Mouse (Mus musculus): ENCODE data around the gene Gng7.
A peak's percentile ranks its signal among the peaks of the same experiment; 100 is the strongest.

The Gng7 gene

DNA sequence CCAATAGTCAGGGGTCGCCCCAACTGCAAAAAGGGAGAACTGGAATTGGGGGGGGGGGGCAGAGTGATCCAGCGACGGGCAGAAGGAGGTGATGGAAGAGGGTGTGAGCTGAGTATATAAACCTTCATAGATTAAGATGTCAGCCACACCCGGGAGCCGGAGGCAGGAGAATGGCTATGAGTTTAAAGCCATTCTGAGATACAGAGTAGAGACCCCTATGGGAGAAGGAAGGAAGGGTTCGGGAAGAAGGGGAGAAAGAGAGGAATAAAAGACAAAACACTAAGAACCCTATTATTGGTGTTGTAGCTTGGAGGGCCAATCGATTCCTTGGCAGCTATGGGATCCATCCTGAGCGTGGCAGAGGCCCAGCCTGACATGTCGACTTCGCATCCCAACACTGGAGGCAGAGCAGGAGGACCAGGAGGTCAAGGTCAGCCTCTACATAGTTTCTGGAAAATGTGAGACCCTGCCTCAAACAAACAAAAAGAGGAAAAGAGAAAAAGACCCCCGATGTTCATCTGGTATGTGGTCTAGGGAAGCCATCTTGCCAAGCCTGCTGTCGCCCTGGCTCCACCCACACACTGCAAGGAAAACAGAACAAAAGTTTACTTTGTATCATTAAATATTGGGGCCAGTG, 11.0 kb upstream of the Gng7 start, which contains the start of gene Diras1:
TSS of gene Diras1 (minus strand) at position 24 of the 637 bp plus-strand sequence.
- DNase-seq (ENCODE audit: low read depth, low spot score) = no peak

DNA sequence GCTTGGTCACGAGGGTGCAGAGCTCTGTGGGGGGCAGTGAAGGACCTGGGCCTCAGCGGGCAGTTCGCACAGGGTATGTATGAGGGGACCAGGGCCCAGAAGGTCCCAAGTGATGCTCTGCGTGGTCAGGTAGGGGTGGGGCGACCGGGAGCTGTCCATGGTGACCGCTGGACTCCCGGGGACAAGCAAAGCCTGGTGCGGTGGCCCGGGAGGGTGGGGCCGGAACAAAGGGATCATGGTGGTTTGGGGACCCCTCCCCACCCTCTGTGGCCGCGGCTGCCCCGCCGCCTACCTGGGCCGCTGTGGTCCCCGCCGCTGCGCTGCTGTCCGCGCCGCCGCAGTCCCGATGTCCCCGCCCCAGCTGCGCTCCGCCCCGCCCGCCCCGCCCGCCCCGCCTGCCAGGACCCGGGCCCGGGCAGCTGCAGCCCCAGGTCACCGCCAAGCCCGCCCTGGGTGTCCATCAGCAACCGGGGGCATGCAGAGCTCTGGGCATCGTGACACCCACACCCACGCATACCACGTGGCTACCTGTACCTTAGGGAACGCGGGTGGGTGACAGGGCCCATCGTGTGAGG, 10.4 kb upstream of the Gng7 start:
- DNase-seq (ENCODE audit: low read depth, low spot score) = no peak

DNA sequence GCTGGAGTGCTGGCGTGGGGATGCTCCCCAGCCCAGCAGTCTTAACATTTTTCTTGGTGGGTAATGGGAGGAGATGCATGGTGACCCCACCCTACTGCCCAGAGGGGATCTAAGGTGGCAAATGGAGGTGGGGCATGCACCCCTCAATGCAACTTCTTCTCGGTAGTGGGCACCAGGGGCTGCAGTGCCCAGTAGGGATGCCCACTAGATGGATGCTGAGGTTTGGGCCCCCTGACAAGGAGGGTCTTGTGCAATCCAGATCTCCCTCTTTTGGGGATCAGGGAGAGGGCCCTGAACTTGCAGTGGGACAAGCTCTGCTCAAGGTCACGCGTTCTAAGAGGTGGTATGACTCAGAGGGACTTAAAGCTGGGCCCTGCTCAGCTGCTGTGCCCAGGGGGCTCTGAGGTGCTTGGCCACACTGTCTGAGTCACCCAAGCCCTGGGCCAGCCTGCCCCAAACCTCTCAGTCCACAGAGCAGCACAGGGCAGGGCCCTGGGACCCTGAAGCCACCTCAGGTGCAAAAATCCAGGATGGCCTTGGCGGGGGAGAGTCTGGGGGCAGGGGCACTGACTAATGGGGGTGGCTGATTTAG, 9.7 kb upstream of the Gng7 start:
- DNase-seq (ENCODE audit: low read depth, low spot score) = no peak

DNA sequence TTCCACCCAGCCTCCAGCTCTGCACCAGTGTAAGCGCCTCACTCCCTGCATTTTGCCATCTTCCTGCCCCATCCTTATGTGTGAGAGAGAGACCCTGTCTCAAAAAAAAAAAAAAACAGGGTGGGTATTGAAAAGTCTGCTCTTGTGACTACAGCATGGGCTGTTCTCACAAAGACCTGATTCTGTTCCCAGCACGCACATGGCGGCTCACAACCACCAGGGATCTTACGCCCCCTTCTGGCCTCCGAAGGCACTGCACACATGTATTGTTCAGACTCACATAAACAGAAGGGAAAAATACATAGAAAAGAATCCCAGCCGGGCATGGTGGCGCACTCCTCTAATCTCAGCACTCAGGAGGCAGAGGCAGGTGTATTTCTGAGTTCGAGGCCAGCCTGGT, 8.0 kb upstream of the Gng7 start:
- DNase-seq (ENCODE audit: low read depth, low spot score) = peak; percentile 93

DNA sequence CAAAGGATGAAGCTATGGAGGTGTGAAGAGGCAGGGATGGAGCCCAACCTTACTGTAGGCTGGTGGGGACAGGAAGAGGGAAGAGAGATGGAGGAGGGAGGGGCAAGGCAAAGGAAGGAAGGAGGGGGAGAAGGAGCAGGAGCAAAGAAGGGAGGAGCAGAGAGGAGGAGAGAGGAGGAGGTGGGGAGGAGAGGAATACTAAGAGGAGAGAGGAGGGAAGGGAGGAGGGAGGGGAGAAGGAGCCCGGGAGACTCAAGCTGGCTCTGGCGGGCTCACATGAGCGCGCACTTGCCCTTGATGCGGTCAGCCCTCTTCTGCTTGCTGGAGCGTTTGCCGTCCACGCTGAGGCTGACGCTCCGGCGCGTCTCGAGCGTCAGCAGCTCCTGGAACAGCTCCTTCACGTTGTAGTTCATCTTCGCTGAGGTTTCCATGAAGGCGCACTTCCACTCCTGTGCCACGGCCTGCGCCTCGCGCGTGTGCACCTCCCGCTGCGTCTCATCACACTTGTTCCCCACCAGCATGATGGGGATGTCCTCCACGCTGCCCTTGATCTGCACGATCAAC, 6.9 kb upstream of the Gng7 start:
- DNase-seq (ENCODE audit: low read depth, low spot score) = peak; percentile 61

DNA sequence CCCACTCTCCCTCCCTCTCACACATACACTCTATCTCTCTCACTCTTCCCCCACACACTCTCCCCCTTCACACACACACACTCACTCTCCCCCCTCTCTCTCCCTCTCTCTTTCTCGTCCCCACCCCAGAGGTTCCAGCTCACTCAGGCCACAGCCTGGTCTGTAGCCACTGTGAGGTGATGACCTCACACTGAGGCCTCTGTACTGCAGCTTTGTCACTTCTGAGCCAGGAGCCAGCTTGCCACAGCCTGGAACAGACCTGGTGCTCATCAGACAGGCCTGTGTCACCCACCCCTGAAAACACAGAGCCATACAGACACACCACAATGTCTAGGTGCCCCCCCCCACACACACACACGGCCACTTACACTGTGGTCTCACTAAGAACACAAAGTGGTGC, 5.5 kb upstream of the Gng7 start:
- no peak for DNase-seq (ENCODE audit: low read depth, low spot score)

DNA sequence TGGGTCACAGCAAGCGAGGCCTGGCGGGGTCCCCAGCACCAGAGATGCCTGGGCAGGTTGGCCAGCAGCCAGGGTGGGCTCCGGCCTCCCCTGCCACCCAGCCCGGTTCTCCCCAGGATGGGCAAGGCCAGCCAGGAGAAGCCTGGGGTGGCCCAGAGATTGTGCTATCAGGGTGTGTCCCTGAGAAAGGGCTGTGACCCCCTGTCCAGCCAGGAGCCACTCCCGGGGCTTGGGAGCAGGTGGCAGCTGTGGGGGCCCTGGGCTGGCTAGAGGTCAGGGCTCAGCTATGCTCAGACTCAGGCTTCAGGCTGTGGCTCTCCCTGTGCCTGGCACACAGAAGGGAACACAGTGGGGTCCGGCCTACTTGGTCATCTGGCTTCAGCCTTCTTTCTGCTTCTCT, 4.9 kb upstream of the Gng7 start:
- no peak for DNase-seq (ENCODE audit: low read depth, low spot score)

DNA sequence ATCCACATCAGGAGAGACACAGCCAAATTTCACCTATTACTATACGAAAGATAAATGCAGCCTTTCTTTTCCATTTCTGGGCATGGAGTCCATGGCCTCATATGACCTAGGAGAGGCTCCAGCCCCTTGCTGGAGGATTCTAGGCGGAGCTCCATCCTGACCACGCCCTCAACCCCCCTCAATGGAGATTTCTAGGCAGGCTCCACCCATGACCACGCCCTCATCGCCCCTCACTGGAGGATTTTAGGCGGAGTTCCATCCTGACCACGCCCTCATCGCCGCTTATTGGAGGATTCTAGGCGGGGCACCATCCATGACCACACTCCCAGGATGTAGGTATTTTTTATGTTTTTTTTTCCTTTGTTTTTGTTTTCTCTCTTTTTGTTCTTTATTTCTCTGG, 3.6 kb upstream of the Gng7 start:
- DNase-seq (ENCODE audit: low read depth, low spot score) = peak; percentile 96

DNA sequence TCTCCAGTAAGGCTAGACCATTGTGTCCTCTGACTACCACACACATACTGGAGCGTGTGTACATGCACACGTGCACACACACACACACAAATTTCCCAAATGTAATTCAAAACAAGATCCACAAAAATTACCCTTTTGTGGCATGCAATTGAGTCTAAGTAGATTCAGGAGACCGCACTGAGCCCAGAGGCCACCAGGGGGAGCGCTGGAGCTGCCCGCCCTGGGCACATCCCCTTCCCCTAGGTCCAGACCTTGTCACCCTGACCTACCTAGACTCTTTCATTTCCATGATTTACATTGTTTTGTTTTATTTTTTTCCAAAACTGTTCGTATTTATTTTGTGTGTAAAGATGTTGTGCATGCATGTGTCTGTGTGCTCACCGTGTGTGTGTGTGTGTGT, 1.9 kb upstream of the Gng7 start:
- DNase-seq (ENCODE audit: low read depth, low spot score) = peak; percentile 72

DNA sequence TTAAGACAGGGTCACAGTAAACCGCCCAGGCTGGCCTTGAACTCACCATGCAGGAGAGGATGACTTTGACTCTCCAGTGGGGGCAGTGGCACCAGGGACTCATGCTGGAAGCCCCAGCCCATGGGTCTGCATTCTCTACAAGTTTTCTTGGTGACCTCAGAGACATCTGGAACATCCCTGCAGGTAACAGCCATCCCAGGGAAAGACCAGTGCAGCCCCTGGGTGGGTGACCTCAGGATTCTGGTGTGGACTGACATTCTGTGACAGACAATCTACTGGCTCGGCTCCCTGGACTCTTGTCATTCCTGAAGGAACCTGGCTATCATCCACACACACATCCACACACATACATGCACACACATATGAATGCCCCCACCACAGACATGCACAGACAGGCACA, 921 bp upstream of the Gng7 start:
- no peak for DNase-seq (ENCODE audit: low read depth, low spot score)

DNA sequence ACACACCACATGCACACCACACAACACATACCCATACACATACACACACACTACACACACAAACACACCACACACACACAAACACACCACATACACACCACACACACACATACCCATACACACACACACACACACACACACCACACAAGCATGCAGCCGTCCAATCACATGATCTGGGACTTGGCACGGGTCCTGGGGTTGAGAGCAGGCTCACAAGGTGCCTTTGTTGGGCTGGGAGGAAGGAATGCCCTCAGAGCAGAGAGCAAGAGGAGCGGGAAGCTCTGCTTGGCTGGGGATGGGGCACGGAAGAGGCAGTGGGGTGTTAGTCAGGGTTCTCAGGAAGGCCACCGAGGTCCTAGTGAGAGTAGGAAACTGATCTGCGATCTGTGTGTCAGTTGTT, 3.9 kb downstream of the Gng7 start:
- DNase-seq (ENCODE audit: low read depth, low spot score) = no peak

DNA sequence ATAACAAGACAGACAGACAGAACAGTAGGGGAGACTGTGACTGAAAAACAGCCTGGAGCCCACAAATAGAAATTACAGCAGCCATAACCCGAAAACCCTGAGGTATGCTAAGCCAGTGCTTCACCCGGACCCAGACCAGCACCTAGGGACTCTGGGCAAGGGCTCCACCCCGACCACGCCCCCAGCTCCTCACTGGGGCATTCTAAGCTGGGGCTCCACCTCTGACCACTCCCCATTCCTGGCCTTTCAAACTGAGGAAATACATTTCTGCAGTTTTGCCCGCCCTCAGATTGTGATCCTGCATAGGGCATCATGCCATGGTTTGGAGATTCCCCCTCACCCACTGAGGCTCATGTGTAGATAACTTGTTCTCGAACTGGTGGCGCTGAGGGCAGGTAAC, 7.5 kb downstream of the Gng7 start:
- peak; percentile 77 for DNase-seq (ENCODE audit: low read depth, low spot score)

DNA sequence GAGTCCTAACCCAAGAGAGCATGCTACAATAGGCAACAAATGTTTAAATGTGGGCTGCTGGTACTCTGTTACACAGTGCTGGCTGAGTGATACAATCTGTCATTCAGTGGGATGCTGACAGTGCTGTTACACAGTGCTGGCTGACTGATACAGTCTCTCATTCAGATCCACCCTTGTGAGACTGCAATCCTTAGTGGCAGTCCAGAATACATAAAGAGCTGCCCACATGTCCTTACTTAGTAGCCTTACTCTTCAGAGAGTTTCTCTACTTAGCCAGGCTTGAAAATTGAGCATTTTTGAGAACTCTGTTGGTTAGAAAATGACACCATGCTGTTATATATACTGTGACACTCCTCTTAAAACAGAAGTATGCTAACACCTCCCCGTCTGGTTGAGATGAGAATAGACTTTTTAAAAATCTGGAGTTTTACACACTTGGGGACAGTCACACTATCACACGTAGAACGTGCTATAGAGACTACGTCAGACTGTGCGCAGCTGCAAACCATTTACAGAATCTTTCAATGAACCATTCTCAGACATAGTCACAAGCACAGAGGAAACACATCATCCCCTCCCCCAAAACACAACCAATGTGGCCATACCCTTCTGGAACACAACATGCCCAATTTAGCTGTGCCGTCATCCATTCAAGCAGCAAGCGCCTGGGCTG, 8.6 kb downstream of the Gng7 start:
- no peak for DNase-seq (ENCODE audit: low read depth, low spot score)

DNA sequence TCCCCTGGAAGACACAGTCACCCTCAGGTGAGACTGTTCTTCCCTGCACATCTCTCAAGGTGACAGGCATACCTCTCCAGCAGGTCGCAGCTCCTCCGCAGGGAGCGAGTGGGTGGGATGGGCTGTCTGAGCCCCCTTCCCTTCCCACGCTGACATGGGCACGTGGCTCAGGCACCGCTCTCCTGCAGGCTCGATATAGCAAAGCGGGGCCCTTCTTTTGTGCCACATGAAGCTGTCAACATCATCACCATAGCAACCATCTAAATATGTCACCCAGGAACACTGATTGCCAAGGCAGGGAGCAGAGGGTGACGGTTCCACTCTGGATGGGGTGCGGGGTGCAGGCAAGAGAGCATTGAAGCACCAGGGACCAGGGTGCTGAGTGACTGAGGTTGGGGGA, 13.6 kb downstream of the Gng7 start:
- DNase-seq (ENCODE audit: low read depth, low spot score) = no peak

DNA sequence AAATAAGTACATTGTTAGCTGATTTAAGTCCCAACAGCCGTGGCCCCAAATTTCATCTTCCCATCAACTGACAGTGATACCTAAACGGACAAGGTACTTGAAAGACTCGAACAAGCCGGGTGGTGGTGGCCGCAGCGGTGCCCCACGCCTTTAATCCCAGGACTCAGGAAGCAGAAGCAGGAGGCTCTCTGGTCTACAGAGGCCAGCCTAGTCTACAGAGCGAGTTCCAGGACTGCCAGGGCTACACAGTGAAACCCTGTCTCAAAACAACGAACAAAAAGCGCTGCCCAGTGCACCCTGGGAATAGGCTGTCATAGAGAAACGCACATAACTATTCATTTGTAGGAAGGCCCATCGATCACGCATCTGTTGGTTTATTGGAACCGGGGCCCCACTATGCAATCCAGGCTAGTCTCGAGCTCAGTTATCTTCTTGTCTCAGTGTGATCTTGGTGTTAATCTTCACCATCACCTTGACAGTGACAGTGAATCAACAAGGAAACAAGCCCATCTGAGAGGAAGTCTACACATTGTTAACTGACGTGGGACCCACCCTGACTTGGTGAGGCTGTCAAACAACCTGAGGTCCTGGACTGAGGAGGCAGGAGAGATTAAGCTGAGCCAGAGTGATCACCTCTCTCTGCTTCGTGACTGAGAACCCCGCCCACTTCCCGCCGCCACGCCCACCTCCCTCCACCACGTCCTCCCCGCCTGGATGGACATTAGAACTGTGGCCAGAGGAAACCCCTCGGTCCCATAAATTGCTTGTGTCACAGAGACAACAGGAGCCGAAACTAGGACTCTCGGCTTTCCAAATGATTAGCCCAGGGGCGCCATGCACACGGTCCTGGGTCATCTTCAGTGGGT, 14.3 kb downstream of the Gng7 start:
- DNase-seq (ENCODE audit: low read depth, low spot score) = no peak

DNA sequence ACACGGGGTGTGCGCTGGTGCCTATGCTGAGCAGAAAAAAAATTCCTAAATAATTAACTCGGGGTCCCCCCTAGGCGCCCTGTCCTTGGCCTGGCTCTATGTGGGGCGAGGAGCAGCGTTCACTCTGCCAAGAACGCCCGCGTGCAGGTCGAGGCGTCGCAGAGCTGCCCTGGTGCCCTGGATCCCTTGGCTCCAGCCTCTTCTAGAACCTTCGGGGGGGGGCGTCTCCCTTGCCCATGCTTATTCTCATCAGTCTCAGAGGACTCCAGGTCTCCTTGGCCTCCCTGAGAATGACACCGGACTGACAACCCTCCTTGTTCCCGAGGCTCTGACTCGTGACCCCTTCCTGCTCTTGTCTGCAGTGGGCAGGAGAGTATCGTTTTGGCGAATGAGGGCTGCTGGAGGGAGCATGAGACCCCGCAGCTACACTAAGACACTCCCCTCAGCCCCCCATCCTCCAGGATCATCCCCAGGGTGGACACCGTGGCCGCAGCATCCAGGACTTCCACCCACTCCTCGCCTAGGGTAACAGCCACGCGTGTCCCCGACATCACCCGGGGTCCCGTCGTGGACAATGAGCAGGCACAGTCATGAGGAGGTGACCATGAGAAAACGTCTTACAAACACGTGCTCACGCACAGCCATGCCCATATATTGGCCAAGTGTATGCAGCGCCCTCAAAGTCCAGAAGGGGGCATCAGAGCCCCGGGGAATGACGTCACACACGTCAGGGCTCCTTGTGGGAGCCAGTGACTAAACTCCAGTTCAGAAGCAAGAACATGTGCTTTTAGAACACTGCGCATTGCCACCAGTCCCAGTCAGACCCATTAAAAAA, 15.2 kb downstream of the Gng7 start:
- peak; percentile 90 for DNase-seq (ENCODE audit: low read depth, low spot score)

DNA sequence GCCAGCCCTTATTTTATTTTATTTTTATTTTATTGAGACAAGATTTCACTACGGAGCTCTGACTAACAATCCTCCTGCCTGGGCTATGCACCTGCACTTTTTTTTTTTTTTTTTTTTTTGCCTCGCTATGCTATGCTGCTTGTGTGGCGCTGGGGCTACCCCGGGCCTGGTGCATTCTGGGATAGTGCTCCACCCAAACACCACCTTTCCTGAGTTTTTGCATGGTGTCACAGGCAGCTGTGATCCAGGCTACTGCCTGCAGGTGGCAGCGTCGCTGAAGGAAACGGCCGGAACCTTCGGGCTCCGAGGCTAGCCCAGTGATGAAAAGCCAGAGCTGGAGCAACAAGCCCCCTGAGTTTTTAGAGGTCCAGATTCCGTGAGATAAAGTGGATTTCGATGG, 16.0 kb downstream of the Gng7 start:
- DNase-seq (ENCODE audit: low read depth, low spot score) = peak; percentile 92

DNA sequence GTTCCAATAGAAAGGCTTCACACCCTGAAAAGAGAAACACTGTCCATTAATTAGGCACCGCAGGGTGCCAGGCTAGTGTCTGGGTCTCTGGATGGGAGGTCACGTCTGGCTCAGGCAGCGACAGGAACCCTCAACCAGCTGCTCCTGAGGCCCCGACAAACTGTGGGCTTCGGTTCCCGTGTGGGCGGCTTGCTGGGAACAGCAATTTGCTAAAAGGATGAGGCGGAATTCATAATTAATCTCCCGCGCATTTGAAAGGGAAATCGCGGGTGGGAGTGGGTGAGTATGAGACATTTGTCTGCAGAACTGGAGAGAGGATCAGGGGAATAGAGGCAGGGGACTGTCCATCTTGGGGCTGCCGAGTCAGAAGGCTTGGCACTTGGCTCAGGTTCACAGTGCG, 16.7 kb downstream of the Gng7 start:
- no peak for DNase-seq (ENCODE audit: low read depth, low spot score)

DNA sequence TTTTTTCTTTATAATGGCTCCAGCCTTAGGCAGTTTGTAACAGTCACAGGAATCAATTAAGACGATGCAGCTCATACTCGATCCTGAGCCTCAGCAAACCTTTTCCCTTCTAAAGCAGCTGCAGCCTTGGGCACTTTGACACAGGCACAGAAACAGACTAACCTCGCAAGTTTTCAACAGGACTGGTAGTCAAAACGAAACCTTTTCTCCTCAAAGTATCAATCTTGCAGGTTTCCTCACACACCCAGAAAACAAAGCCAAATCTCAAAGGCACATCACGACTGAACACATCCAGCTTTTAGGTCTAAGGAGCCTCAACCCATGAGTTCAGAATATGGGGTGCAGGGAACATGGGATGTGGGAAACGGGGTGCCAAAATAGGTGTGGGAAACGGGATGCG, 17.4 kb downstream of the Gng7 start:
- DNase-seq (ENCODE audit: low read depth, low spot score) = no peak

DNA sequence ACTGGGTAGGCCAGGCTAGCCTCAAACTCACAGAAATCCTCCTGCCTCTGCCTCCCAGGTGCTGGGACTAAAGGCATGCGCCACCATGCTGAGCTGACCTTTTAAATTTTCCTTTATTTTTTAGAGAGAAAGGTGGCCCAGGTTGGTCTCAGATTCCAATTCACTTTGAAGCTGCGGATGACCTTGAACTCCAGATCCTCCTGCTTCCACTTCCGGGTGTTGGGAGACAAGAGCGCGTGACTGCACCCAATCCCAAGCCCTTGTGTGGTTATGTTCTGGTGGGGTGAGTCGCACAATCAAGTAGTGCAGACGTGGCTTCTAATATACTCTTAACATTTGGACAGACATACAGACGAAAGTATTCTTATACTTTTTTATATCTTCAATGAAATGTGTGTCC, 18.2 kb downstream of the Gng7 start:
- peak; percentile 77 for DNase-seq (ENCODE audit: low read depth, low spot score)

Measured in R1 (cell line).